Comparison of ENCODE assay signal across 7 mouse cellular contexts in genomic region chr4:32239749-32240131, GRCm38 (mm10). TPM values are rescaled to one million over a fixed set of nuclear protein-coding genes. Genes with fewer than 3 reads are reported as not detected.
DNase-seq lines count a peak whose midpoint lies in the region; ATAC-seq and TF ChIP-seq lines count a peak whose summit lies in the region.

No protein-coding gene starts in this region.

- ATAC-seq in hindbrain, embryonic 16.5 days: peak; percentile 61
- ATAC-seq in limb, embryonic 12.5 days (ENCODE audit: insufficient number of reproducible peaks, insufficient read depth, low FRiP score, low TSS enrichment, low read depth): peak; percentile 34
- peak; percentile 45 for ATAC-seq in midbrain, embryonic 12.5 days (ENCODE audit: low FRiP score, low read depth)

- no peak for TF ChIP-seq EP300 in MEL (IDR thresholded peaks at IDR 0.05; ENCODE audit: low read depth in 1 of 2, low read length in 2 of 2)

- no peak overlapping the region for H3K4me3 ChIP-seq in MEL (ENCODE audit: control insufficient read depth in 1 of 2, insufficient read depth in 1 of 2, low read depth in 2 of 2, low read length in 2 of 2)
- H3K4me3 ChIP-seq in bone marrow, adult 2 months (replicated peaks; ENCODE audit: control insufficient read depth, low read depth, low read length): peak overlapping the region; percentile 72
- H3K4me3 ChIP-seq in hindbrain, embryonic 16.5 days (ENCODE audit: low read length): peak overlapping the region; percentile 90
- peak overlapping the region; percentile 94 for H3K4me3 ChIP-seq in limb, embryonic 12.5 days (replicated peaks)
- peak overlapping the region; percentile 98 for H3K4me3 ChIP-seq in midbrain, embryonic 12.5 days
- peak overlapping the region; percentile 84 for H3K4me3 ChIP-seq in small intestine, adult 2 months (ENCODE audit: low read depth, low read length)

- under 1% methylated on average over 26 of the region's 26 CpGs for WGBS in bone marrow, adult 2 months
- 0% methylated on average over 26 of the region's 26 CpGs for WGBS in hindbrain, embryonic 16.5 days
- WGBS in limb, embryonic 12.5 days: under 1% methylated on average over 26 of the region's 26 CpGs
- WGBS in midbrain, embryonic 12.5 days: under 1% methylated on average over 26 of the region's 26 CpGs
- WGBS in small intestine, adult 2 months: 0% methylated on average over 26 of the region's 26 CpGs

- no peak overlapping the region for H3K9ac ChIP-seq in MEL (ENCODE audit: control insufficient read depth, low read depth, low read length, poor library complexity, severe bottlenecking)
- H3K9ac ChIP-seq in hindbrain, embryonic 16.5 days (ENCODE audit: low read depth, low read length): peak overlapping the region; percentile 94
- H3K9ac ChIP-seq in limb, embryonic 12.5 days (replicated peaks): peak overlapping the region; percentile 93
- peak overlapping the region; percentile 96 for H3K9ac ChIP-seq in midbrain, embryonic 12.5 days (replicated peaks)

- no peak for TF ChIP-seq RAD21 in MEL (IDR thresholded peaks at IDR 0.05; ENCODE audit: low read depth, low read length)

- no peaks in the 10 kb centered on the region for H3K79me2 ChIP-seq in MEL (ENCODE audit: control insufficient read depth, insufficient read depth, low read length, poor library complexity)

- H3K9me3 ChIP-seq in MEL (replicated peaks; ENCODE audit: insufficient read depth, low read length): no peaks in the 10 kb centered on the region
- no peaks in the 10 kb centered on the region for H3K9me3 ChIP-seq in hindbrain, embryonic 16.5 days (ENCODE audit: control insufficient read depth, low read length)
- H3K9me3 ChIP-seq in limb, embryonic 12.5 days: no peaks in the 10 kb centered on the region
- H3K9me3 ChIP-seq in midbrain, embryonic 12.5 days: no peaks in the 10 kb centered on the region

- peak; percentile 9 for DNase-seq in MEL (ENCODE audit: low read depth, low spot score)
- DNase-seq in frontal cortex, postnatal 25 days (ENCODE audit: low spot score in 2 of 2): peak; percentile 51 to 59

- no peak overlapping the region for H3K27ac ChIP-seq in MEL (ENCODE audit: control insufficient read depth, low read depth, low read length)
- peak overlapping the region; percentile 97 for H3K27ac ChIP-seq in bone marrow, adult 2 months (ENCODE audit: control insufficient read depth, insufficient read depth, low read depth, low read length, poor library complexity)
- H3K27ac ChIP-seq in hindbrain, embryonic 16.5 days (ENCODE audit: low read depth, low read length): peak overlapping the region; percentile 97
- H3K27ac ChIP-seq in limb, embryonic 12.5 days: peak overlapping the region; percentile 98
- H3K27ac ChIP-seq in midbrain, embryonic 12.5 days (replicated peaks): peak overlapping the region; percentile 97
- peak overlapping the region; percentile 78 for H3K27ac ChIP-seq in small intestine, adult 2 months (ENCODE audit: insufficient read depth, low read depth, low read length)

- peak overlapping the region; percentile 73 for H3K4me2 ChIP-seq in hindbrain, embryonic 16.5 days (ENCODE audit: low read length)
- H3K4me2 ChIP-seq in limb, embryonic 12.5 days: peak overlapping the region; percentile 91
- H3K4me2 ChIP-seq in midbrain, embryonic 12.5 days (replicated peaks): peak overlapping the region; percentile 86

- no peaks in the 10 kb centered on the region for H3K36me3 ChIP-seq in MEL (ENCODE audit: control insufficient read depth in 1 of 2, insufficient read depth in 2 of 2, low read length in 2 of 2)
- H3K36me3 ChIP-seq in hindbrain, embryonic 16.5 days (ENCODE audit: control insufficient read depth, insufficient read depth, low read length): no peaks in the 10 kb centered on the region
- H3K36me3 ChIP-seq in limb, embryonic 12.5 days: peaks cover 4% of the 10 kb centered on the region
- H3K36me3 ChIP-seq in midbrain, embryonic 12.5 days: no peaks in the 10 kb centered on the region
- H3K36me3 ChIP-seq in small intestine, adult 2 months (ENCODE audit: control insufficient read depth, insufficient read depth, low read length): no peaks in the 10 kb centered on the region

- no peak for TF ChIP-seq CTCF in MEL (IDR thresholded peaks at IDR 0.05 in 2 of 3, conservative IDR thresholded peaks at IDR 0.05 in 1 of 3; ENCODE audit: control insufficient read depth in 1 of 3, insufficient read depth in 1 of 3, low read depth in 2 of 3, low read length in 3 of 3, poor library complexity in 1 of 3, severe bottlenecking in 1 of 3)
- TF ChIP-seq CTCF in bone marrow, adult 2 months (IDR thresholded peaks at IDR 0.05; ENCODE audit: control insufficient read depth, insufficient read depth, low read length): no peak
- 0 out of 2 replicates have a peak, but pooled peaks have one; percentile 4 for TF ChIP-seq CTCF in small intestine, adult 2 months (IDR thresholded peaks at IDR 0.05; ENCODE audit: extremely low read depth, insufficient read length, insufficient replicate concordance, low read depth, low read length)

- H3K27me3 ChIP-seq in MEL (ENCODE audit: control insufficient read depth in 1 of 2, insufficient read depth in 2 of 2, low read length in 2 of 2): peaks cover 18 to 41% of the 10 kb centered on the region in 2 experiments
- no peaks in the 10 kb centered on the region for H3K27me3 ChIP-seq in hindbrain, embryonic 16.5 days (replicated peaks; ENCODE audit: control insufficient read depth, insufficient read depth, low read length)
- H3K27me3 ChIP-seq in limb, embryonic 12.5 days: no peaks in the 10 kb centered on the region
- H3K27me3 ChIP-seq in midbrain, embryonic 12.5 days: peaks cover 25% of the 10 kb centered on the region; the same call in 1 of the 2 replicates
- H3K27me3 ChIP-seq in small intestine, adult 2 months (ENCODE audit: control insufficient read depth, insufficient read depth, low read length): no peaks in the 10 kb centered on the region

- H3K4me1 ChIP-seq in MEL (ENCODE audit: control insufficient read depth in 1 of 2, insufficient read depth in 2 of 2, low read length in 2 of 2): no peaks in the 10 kb centered on the region
- no peaks in the 10 kb centered on the region; the same call in none of the 2 replicates for H3K4me1 ChIP-seq in bone marrow, adult 2 months (ENCODE audit: control insufficient read depth, insufficient read depth, low read length)
- H3K4me1 ChIP-seq in hindbrain, embryonic 16.5 days (ENCODE audit: control insufficient read depth, insufficient read depth, low read depth, low read length): peaks cover 25% of the 10 kb centered on the region
- peaks cover 73% of the 10 kb centered on the region for H3K4me1 ChIP-seq in limb, embryonic 12.5 days (replicated peaks)
- H3K4me1 ChIP-seq in midbrain, embryonic 12.5 days: peaks cover 54% of the 10 kb centered on the region
- H3K4me1 ChIP-seq in small intestine, adult 2 months (ENCODE audit: control insufficient read depth, insufficient read depth, insufficient read length, low read length): peaks cover 2% of the 10 kb centered on the region; the same call in 1 of the 2 replicates

- no peak for TF ChIP-seq POLR2A in MEL (IDR thresholded peaks at IDR 0.05; ENCODE audit: control insufficient read depth in 1 of 2, insufficient read depth in 1 of 2, low read depth in 1 of 2, low read length in 2 of 2, poor library complexity in 1 of 2)
- TF ChIP-seq POLR2A in bone marrow, adult 2 months (IDR thresholded peaks at IDR 0.05; ENCODE audit: borderline replicate concordance, control insufficient read depth, low read depth, low read length): no peak
- TF ChIP-seq POLR2A in small intestine, adult 2 months (IDR thresholded peaks at IDR 0.05; ENCODE audit: low read depth, low read length): no peak

TF ChIP-seq in MEL, 35 proteins besides CTCF, POLR2A, EP300 and RAD21:
- TF ChIP-seq USF1 (IDR thresholded peaks at IDR 0.05; ENCODE audit: low read depth, low read length) (no peak), POLR2AphosphoS2 (IDR thresholded peaks at IDR 0.05; ENCODE audit: low read length) (no peak), SIN3A (IDR thresholded peaks at IDR 0.05; ENCODE audit: low read length) (no peak), MYB (IDR thresholded peaks at IDR 0.05; ENCODE audit: low read depth, low read length) (no peak)
TF ChIP-seq in MEL: peak in this region for 0.

RNA-seq across cellular contexts. Expression of gene Bach2, which starts 1.1 kb away (rescaled TPM):
- not detected in 2 replicates for total RNA-seq in MEL (2012; rRNA removed)
- under 1 TPM in 1 of 2 experiments, not detected in 1; 0.04 TPM for polyA plus RNA-seq in MEL (2012; ENCODE audit: insufficient read depth in 1 of 2, insufficient read length in 2 of 2, low read depth in 1 of 2, low replicate concordance in 2 of 2, missing spikeins in 1 of 2)
- polyA plus RNA-seq in bone marrow, adult 2 months (2011; ENCODE audit: insufficient read depth, insufficient read length, low replicate concordance, missing spikeins): 36.4 and 57.6 TPM in 2 replicates
- polyA plus RNA-seq in hindbrain, embryonic 16.5 days (2015; fragmentation: Nextera tagmentation; extraction: Ambion mirVana): 19.1 and 20.4 TPM in 2 replicates
- 13.3 and 14.5 TPM in 2 replicates for polyA plus RNA-seq in limb, embryonic 12.5 days (2016; fragmentation: Nextera tagmentation; extraction: Ambion mirVana)
- polyA plus RNA-seq in midbrain, embryonic 12.5 days (2016; fragmentation: Nextera tagmentation; extraction: Ambion mirVana): 17.8 and 18.8 TPM in 2 replicates
- polyA plus RNA-seq in small intestine, adult 2 months (2012; rRNA removed): 0.50 and 3.5 TPM in 2 replicates

Comparison
In these comparisons a context has a peak if more than half of its experiments do, and no peak if none do; other contexts are left out.
1. H3K4me3 ChIP-seq: peak in bone marrow, adult 2 months (single experiment), hindbrain, embryonic 16.5 days (single experiment), limb, embryonic 12.5 days (single experiment), midbrain, embryonic 12.5 days (single experiment) and small intestine, adult 2 months (single experiment); none in MEL (0 of 2).
2. Peak in every context shown above with its lines, with median percentiles within 50 percentile points of each other: ATAC-seq and H3K4me2 ChIP-seq.